Mouse (Mus musculus): ENCODE measurements around the gene Stxbp1.

GRCm38 (mm10) chr2:32894097-32894496, 47.1 kb upstream of the Stxbp1 start:
- TF ChIP-seq CTCF (IDR thresholded peaks at IDR 0.05; ENCODE audit: low read depth, low read length) (no peak), POLR2A (IDR thresholded peaks at IDR 0.05; ENCODE audit: insufficient read depth, low read length) (no peak)

Measured in ES-Bruce4 (cell line).